Mouse (Mus musculus) liver, postnatal 0 days (tissue): ENCODE data around the gene Ndrg3. TPM values are rescaled to one million over a fixed set of nuclear protein-coding genes. Genes with fewer than 3 reads are reported as not detected.
A peak's percentile ranks its signal among the peaks of the same experiment; 100 is the strongest.

Experiments used
- ATAC-seq: fragments of 200-750 bp; cut with Nextera tagmentation; 2 replicates; pipeline ENCODE4 v1.8.0; 2017; ENCODE audit warnings: mild to moderate bottlenecking, moderate library complexity
- DNase-seq: peaks from one replicate; pipeline ENCODE4 v3.0.0-alpha.2; 2016
- H3K27ac ChIP-seq: fragments of 300-500 bp; sonication (generic); 2 replicates; pipeline ENCODE4 v1.5.1; 2014; ENCODE audit warnings: antibody characterized with exemption, moderate library complexity, mild to moderate bottlenecking, low read depth
- H3K27me3 ChIP-seq: fragments of 300-500 bp; sonication (generic); 2 replicates; pipeline ENCODE4 v1.6.1; 2014; ENCODE audit warnings: low read length, control low read depth, mixed read lengths; ENCODE audit not compliant: insufficient read depth
- H3K36me3 ChIP-seq: fragments of 300-500 bp; sonication (generic); replicated peaks from 2 replicates; pipeline ENCODE4 v1.6.1; 2014; ENCODE audit warnings: mild to moderate bottlenecking, control low read depth, low read length, moderate library complexity, mixed read lengths; ENCODE audit not compliant: insufficient read depth
- H3K4me1 ChIP-seq: fragments of 300-500 bp; sonication (generic); 2 replicates; pipeline ENCODE4 v1.6.1; 2014; ENCODE audit warnings: antibody characterized with exemption, mild to moderate bottlenecking, control low read depth; ENCODE audit not compliant: insufficient read depth
- H3K4me2 ChIP-seq: fragments of 300-500 bp; sonication (generic); 2 replicates; pipeline ENCODE4 v1.6.1; 2014; ENCODE audit warnings: low read depth, mild to moderate bottlenecking, low read length, moderate library complexity, mixed read lengths
- H3K4me3 ChIP-seq: fragments of 300-500 bp; sonication (generic); 2 replicates; pipeline ENCODE4 v1.5.1; 2014; ENCODE audit warnings: low read depth, low read length
- H3K9ac ChIP-seq: fragments of 300-500 bp; sonication (generic); replicated peaks from 2 replicates; pipeline ENCODE4 v1.6.1; 2014; ENCODE audit warnings: mild to moderate bottlenecking, moderate library complexity
- H3K9me3 ChIP-seq: fragments of 300-500 bp; sonication (generic); 2 replicates; pipeline ENCODE4 v1.6.1; 2016; ENCODE audit warnings: mild to moderate bottlenecking, control low read depth, low read length, mixed read lengths
- CTCF ChIP-seq: sonication (generic); IDR thresholded peaks from 2 replicates; pipeline ENCODE4 v1.5.1; 2016; ENCODE audit warnings: antibody characterized with exemption, low read depth
- EP300 ChIP-seq: IDR thresholded peaks from 2 replicates; pipeline ENCODE4 v1.6.1; 2016; ENCODE audit warnings: antibody characterized with exemption, low read depth, mild to moderate bottlenecking
- whole genome bisulfite sequencing: fragments of 180-500 bp; shearing (Covaris S2); extraction: QIAGEN DNeasy Blood & Tissue Kit; methylation state at CpG from one replicate; pipeline ENCODE4 v1.1.7; 2014; ENCODE audit not compliant: insufficient replicate concordance; 5-methylcytosine and 5-hydroxymethylcytosine counted together
- polyA plus RNA-seq: library from polyadenylated mRNA; unstranded; fragments of >200 nt; fragmentation: Nextera tagmentation; extraction: Ambion mirVana; gene quantifications from 2 replicates; pipeline ENCODE4 v1.2.1, GENCODE M21; 2015

The Ndrg3 gene
- polyA plus RNA-seq, 1 experiment from 2014 or later: 11.3 TPM

GRCm38 (mm10) chr2:157016529-157017270 lies 24.8 kb upstream of the Ndrg3 start:
- no peak overlapping the region for H3K9ac ChIP-seq
- DNase-seq (no peak), ATAC-seq (peak; percentile 31; the same call in 1 of the 2 replicates)
- no peaks in the 10 kb centered on the region for H3K9me3 ChIP-seq
- H3K36me3 ChIP-seq: peaks cover 39% of the 10 kb centered on the region
- H3K4me3 ChIP-seq: no peak overlapping the region
- peaks cover 13% of the 10 kb centered on the region for H3K4me1 ChIP-seq
- 0 out of 2 replicates have a peak overlapping the region, but pooled peaks have one; percentile 7 for H3K4me2 ChIP-seq
- 78% methylated on average over 18 of the region's 18 CpGs for WGBS
- no peaks in the 10 kb centered on the region for H3K27me3 ChIP-seq
- TF ChIP-seq CTCF (peak; percentile 44), EP300 (no peak)
- no peak overlapping the region for H3K27ac ChIP-seq

GRCm38 (mm10) chr2:157012341-157012740 lies 20.5 kb upstream of the Ndrg3 start:
- 67% methylated on average over 6 of the region's 6 CpGs for WGBS
- H3K9ac ChIP-seq: no peak overlapping the region
- ATAC-seq: no peak
- no peak for DNase-seq
- H3K36me3 ChIP-seq: peaks cover 6% of the 10 kb centered on the region; the same call in 1 of the 2 replicates
- no peak overlapping the region for H3K27ac ChIP-seq
- no peaks in the 10 kb centered on the region for H3K9me3 ChIP-seq
- no peak overlapping the region for H3K4me3 ChIP-seq
- TF ChIP-seq CTCF: no peak
- no peak for TF ChIP-seq EP300
- no peak overlapping the region for H3K4me2 ChIP-seq
- no peaks in the 10 kb centered on the region for H3K27me3 ChIP-seq
- H3K4me1 ChIP-seq: peaks cover 27% of the 10 kb centered on the region

- no peaks in the 10 kb centered on the region for H3K9me3 ChIP-seq
- ATAC-seq (no peak), DNase-seq (no peak)
- peaks cover 31% of the 10 kb centered on the region for H3K4me1 ChIP-seq
- no peaks in the 10 kb centered on the region for H3K27me3 ChIP-seq
- WGBS: 37% methylated on average over 11 of the region's 11 CpGs
- no peaks in the 10 kb centered on the region for H3K36me3 ChIP-seq
- H3K4me3 ChIP-seq: no peak overlapping the region
- no peak overlapping the region for H3K9ac ChIP-seq
- no peak overlapping the region for H3K27ac ChIP-seq
- TF ChIP-seq CTCF (no peak), EP300 (no peak)
- peak overlapping the region; percentile 13; the same call in 1 of the 2 replicates for H3K4me2 ChIP-seq
Observed at GRCm38 (mm10) chr2:157010634-157011310, 18.9 kb upstream of the Ndrg3 start.

- peaks cover 27% of the 10 kb centered on the region for H3K4me1 ChIP-seq
- H3K9me3 ChIP-seq: no peaks in the 10 kb centered on the region
- H3K36me3 ChIP-seq: peaks cover 2% of the 10 kb centered on the region; the same call in 1 of the 2 replicates
- H3K27me3 ChIP-seq: no peaks in the 10 kb centered on the region
- DNase-seq (no peak), ATAC-seq (no peak)
- TF ChIP-seq CTCF (no peak), EP300 (no peak)
- H3K4me3 ChIP-seq: no peak overlapping the region
- H3K9ac ChIP-seq: no peak overlapping the region
- H3K4me2 ChIP-seq: no peak overlapping the region
- no peak overlapping the region for H3K27ac ChIP-seq
Observed at GRCm38 (mm10) chr2:157010121-157010520, 18.3 kb upstream of the Ndrg3 start.

GRCm38 (mm10) chr2:157008509-157008908 lies 16.7 kb upstream of the Ndrg3 start:
- H3K9ac ChIP-seq: no peak overlapping the region
- H3K4me1 ChIP-seq: peaks cover 26% of the 10 kb centered on the region
- no peak for DNase-seq
- H3K27me3 ChIP-seq: no peaks in the 10 kb centered on the region
- H3K4me2 ChIP-seq: no peak overlapping the region
- TF ChIP-seq CTCF: no peak
- no peak for TF ChIP-seq EP300
- ATAC-seq: no peak
- no peak overlapping the region for H3K27ac ChIP-seq
- peaks cover 13% of the 10 kb centered on the region for H3K36me3 ChIP-seq
- H3K4me3 ChIP-seq: no peak overlapping the region
- H3K9me3 ChIP-seq: no peaks in the 10 kb centered on the region

GRCm38 (mm10) chr2:157007234-157007596 lies 15.4 kb upstream of the Ndrg3 start:
- no peaks in the 10 kb centered on the region for H3K9me3 ChIP-seq
- TF ChIP-seq EP300 (no peak), CTCF (no peak)
- 30% methylated on average over 5 of the region's 5 CpGs for WGBS
- DNase-seq (no peak), ATAC-seq (no peak; the same call in 1 of the 2 replicates)
- no peaks in the 10 kb centered on the region for H3K27me3 ChIP-seq
- H3K27ac ChIP-seq: peak overlapping the region; percentile 93
- peaks cover 20% of the 10 kb centered on the region for H3K36me3 ChIP-seq
- H3K9ac ChIP-seq: peak overlapping the region; percentile 96
- peak overlapping the region; percentile 99 for H3K4me2 ChIP-seq
- peaks cover 26% of the 10 kb centered on the region for H3K4me1 ChIP-seq
- peak overlapping the region; percentile 88 for H3K4me3 ChIP-seq
